Mouse (Mus musculus) bone marrow, adult 2 months (tissue): ENCODE measurements around the gene Gemin8.

Source experiments
- CTCF ChIP-seq: fragments of 200-500 bp; IDR thresholded peaks from 2 replicates; pipeline ENCODE4 v1.5.1; 2011; ENCODE audit warnings: low read length, control low read depth; ENCODE audit not compliant: control insufficient read depth, insufficient read depth
- POLR2A ChIP-seq: fragments of 200-500 bp; IDR thresholded peaks from 2 replicates; pipeline ENCODE4 v1.6.1; 2011; ENCODE audit warnings: low read depth, mild to moderate bottlenecking, control low read depth, low read length, borderline replicate concordance; ENCODE audit not compliant: control insufficient read depth

GRCm38 (mm10) chrX:166172041-166172440, 1.8 kb downstream of the Gemin8 start:
- TF ChIP-seq CTCF, result no peak
- TF ChIP-seq POLR2A, result no peak
